Comparison of ENCODE assay signal across 16 mouse cellular contexts in genomic region chr6:109125447-109125846, GRCm38 (mm10).
DNase-seq lines count a peak whose midpoint lies in the region; TF ChIP-seq lines count a peak whose summit lies in the region.
"Had no signal": no experiment of that assay in that cellular context is flagged by ENCODE, and none has a peak within 500 bp of the region (broad histone marks: within the 10 kb centered on the region; RNA-seq: fewer than 3 reads in every experiment).

No protein-coding gene starts in this region.

- no peak for TF ChIP-seq EP300 in heart, adult 2 months (IDR thresholded peaks at IDR 0.05; ENCODE audit: insufficient read depth, low read depth, low read length)

- H3K9ac ChIP-seq in heart, adult 2 months (ENCODE audit: low read depth, low read length), result no peak overlapping the region

- TF ChIP-seq CTCF in heart, adult 2 months (IDR thresholded peaks at IDR 0.05), result no peak

- no peaks in the 10 kb centered on the region for H3K4me1 ChIP-seq in heart, adult 2 months (ENCODE audit: control insufficient read depth, insufficient read depth, low read length)

- no peaks in the 10 kb centered on the region for H3K36me3 ChIP-seq in heart, adult 2 months (ENCODE audit: control insufficient read depth, insufficient read depth, low read length)
- H3K36me3 ChIP-seq: G1E had no signal

- intact Hi-C loops in heart, adult 2 months (cut with DNase I), result no loop called here

- no peak overlapping the region for H3K27ac ChIP-seq in heart, adult 2 months

- H3K27me3 ChIP-seq in heart, adult 2 months (ENCODE audit: control insufficient read depth, insufficient read depth, low read length), result no peaks in the 10 kb centered on the region
- H3K27me3 ChIP-seq: CH12.LX, Patski had no signal

- no peak overlapping the region for H3K4me3 ChIP-seq in heart, adult 2 months

- TF ChIP-seq POLR2A in heart, adult 2 months (IDR thresholded peaks at IDR 0.05; ENCODE audit: insufficient read depth, low read depth, low read length), result no peak

- peak; percentile 82 for DNase-seq in heart, adult 11 months
- no peak for DNase-seq in heart, adult 2 months
- DNase-seq: adrenal gland, adult 2 months; adrenal gland, adult 8-10 months; adrenal gland, postnatal 10 days; adrenal gland, postnatal 14 days; adrenal gland, postnatal 25 days; adrenal gland, postnatal 36 days; B cell, adult 2 months; cerebellum, adult 11 months; cerebellum, adult 11-12 months; cerebellum, adult 18-20 months; cerebellum, adult 2 months had no signal

- no peaks in the 10 kb centered on the region for H3K79me2 ChIP-seq in heart, adult 2 months (replicated peaks; ENCODE audit: control insufficient read depth, insufficient read depth, low read length)

- WGBS in heart, adult 2 months, result 86% methylated on average over 12 of the region's 12 CpGs
